Mouse (Mus musculus) neural tube, embryonic 11.5 days (tissue): Measurements from ENCODE around the gene Cldn3. TPM values are rescaled to one million over a fixed set of nuclear protein-coding genes. Genes with fewer than 3 reads are reported as not detected.
A peak's percentile ranks its signal among the peaks of the same experiment; 100 is the strongest.

Source experiments
- ATAC-seq: fragments of 200-750 bp; cut with Nextera tagmentation; 2 replicates; pipeline ENCODE4 v1.8.0; 2017; ENCODE audit warnings: moderate number of reproducible peaks, mild to moderate bottlenecking, moderate TSS enrichment, moderate library complexity; ENCODE audit not compliant: insufficient read depth, low FRiP score, low TSS enrichment
- DNase-seq: peaks from one replicate; pipeline ENCODE4 v3.0.0-alpha.2; 2015; ENCODE audit warnings: low spot score
- H3K27ac ChIP-seq: fragments of 300-500 bp; sonication (generic); 2 replicates; pipeline ENCODE4 v1.5.1; 2014; ENCODE audit warnings: low read depth, mild to moderate bottlenecking, low read length
- H3K27me3 ChIP-seq: fragments of 300-500 bp; sonication (generic); 2 replicates; pipeline ENCODE4 v1.6.1; 2014; ENCODE audit warnings: mild to moderate bottlenecking, low read length, mixed read lengths; ENCODE audit not compliant: control insufficient read depth, insufficient read depth
- H3K36me3 ChIP-seq: fragments of 300-500 bp; sonication (generic); 2 replicates; pipeline ENCODE4 v1.6.1; 2014; ENCODE audit warnings: mild to moderate bottlenecking, low read length, moderate library complexity, mixed read lengths; ENCODE audit not compliant: control insufficient read depth, insufficient read depth
- H3K4me1 ChIP-seq: fragments of 300-500 bp; sonication (generic); 2 replicates; pipeline ENCODE4 v1.6.1; 2014; ENCODE audit warnings: low read length, mixed read lengths; ENCODE audit not compliant: control insufficient read depth, insufficient read depth
- H3K4me2 ChIP-seq: fragments of 300-500 bp; sonication (generic); 2 replicates; pipeline ENCODE4 v1.6.1; 2014; ENCODE audit warnings: low read depth, mild to moderate bottlenecking, moderate library complexity
- H3K4me3 ChIP-seq: fragments of 300-500 bp; sonication (generic); 2 replicates; pipeline ENCODE4 v1.5.1; 2014; ENCODE audit warnings: low read depth, low read length
- H3K9ac ChIP-seq: fragments of 300-500 bp; sonication (generic); 2 replicates; pipeline ENCODE4 v1.6.1; 2014; ENCODE audit warnings: mild to moderate bottlenecking, low read length
- H3K9me3 ChIP-seq: fragments of 300-500 bp; sonication (generic); 2 replicates; pipeline ENCODE4 v1.6.1; 2016; ENCODE audit warnings: low read length; ENCODE audit not compliant: control insufficient read depth
- WGBS: fragments of 180-500 bp; shearing (Covaris S2); extraction: QIAGEN DNeasy Blood & Tissue Kit; methylation state at CpG from one replicate; pipeline ENCODE4 v1.1.7; 2014; 5-methylcytosine and 5-hydroxymethylcytosine counted together
- polyA plus RNA-seq: library from polyadenylated mRNA; unstranded; fragments of >200 nt; fragmentation: Nextera tagmentation; extraction: Ambion mirVana; gene quantifications from 2 replicates; pipeline ENCODE4 v1.2.1, GENCODE M21; 2014

Cldn3 gene
- polyA plus RNA-seq, 1 experiment from 2014 or later, result 2.2 TPM

GRCm38 (mm10) chr5:134946063-134946856 is 39.8 kb upstream of the Cldn3 start:
- ATAC-seq, result no peak
- WGBS, result 14% methylated on average over 43 of the region's 43 CpGs
- DNase-seq, result no peak
- H3K9me3 ChIP-seq, result no peaks in the 10 kb centered on the region
- no peak overlapping the region for H3K4me3 ChIP-seq
- H3K9ac ChIP-seq, result no peak overlapping the region
- no peaks in the 10 kb centered on the region; the same call in 1 of the 2 replicates for H3K4me1 ChIP-seq
- H3K36me3 ChIP-seq, result no peaks in the 10 kb centered on the region
- H3K27ac ChIP-seq, result no peak overlapping the region
- peak overlapping the region; percentile 10; the same call in 1 of the 2 replicates for H3K4me2 ChIP-seq
- peaks cover 22% of the 10 kb centered on the region for H3K27me3 ChIP-seq

GRCm38 (mm10) chr5:134946857-134947255 is 39.2 kb upstream of the Cldn3 start, which contains the start of gene Cldn4:
Cldn4 (minus strand) TSS chr5:134946934.
- no peaks in the 10 kb centered on the region; the same call in 1 of the 2 replicates for H3K4me1 ChIP-seq
- H3K27me3 ChIP-seq, result peaks cover 22% of the 10 kb centered on the region
- 7% methylated on average over 11 of the region's 11 CpGs for WGBS
- H3K36me3 ChIP-seq, result no peaks in the 10 kb centered on the region
- H3K9me3 ChIP-seq, result no peaks in the 10 kb centered on the region
- H3K4me2 ChIP-seq, result peak within 1 kb of the TSS; percentile 10; the same call in 1 of the 2 replicates
- H3K9ac ChIP-seq, result no peak within 1 kb of the TSS
- H3K4me3 ChIP-seq, result no peak within 1 kb of the TSS
- DNase-seq, result no peak
- ATAC-seq, result no peak
- H3K27ac ChIP-seq, result no peak within 1 kb of the TSS

- 53% methylated on average over 5 of the region's 5 CpGs for WGBS
Measured at GRCm38 (mm10) chr5:134947420-134948084, 38.5 kb upstream of the Cldn3 start.

GRCm38 (mm10) chr5:134948085-134948439 is 38.0 kb upstream of the Cldn3 start:
- peaks cover 22% of the 10 kb centered on the region for H3K27me3 ChIP-seq
- H3K9ac ChIP-seq, result no peak overlapping the region
- no peak overlapping the region for H3K4me3 ChIP-seq
- H3K27ac ChIP-seq, result no peak overlapping the region
- ATAC-seq (no peak), DNase-seq (no peak)
- no peaks in the 10 kb centered on the region; the same call in 1 of the 2 replicates for H3K4me1 ChIP-seq
- no peaks in the 10 kb centered on the region for H3K36me3 ChIP-seq
- WGBS, result 70% methylated on average over 4 of the region's 4 CpGs
- no peak overlapping the region for H3K4me2 ChIP-seq
- H3K9me3 ChIP-seq, result no peaks in the 10 kb centered on the region

More at GRCm38 (mm10) chr5:134947420-134948084, 38.5 kb upstream of the Cldn3 start:
- ATAC-seq (no peak), DNase-seq (no peak)
- Histone ChIP-seq H3K36me3 (no peaks in the 10 kb centered on the region), H3K27ac (no peak overlapping the region), H3K4me1 (no peaks in the 10 kb centered on the region; the same call in 1 of the 2 replicates), H3K4me3 (no peak overlapping the region), H3K9me3 (no peaks in the 10 kb centered on the region), H3K9ac (no peak overlapping the region), H3K27me3 (peaks cover 22% of the 10 kb centered on the region), H3K4me2 (no peak overlapping the region)

- no peaks in the 10 kb centered on the region for H3K36me3 ChIP-seq
- H3K9me3 ChIP-seq, result no peaks in the 10 kb centered on the region
- H3K9ac ChIP-seq, result no peak overlapping the region
- no peak for DNase-seq
- H3K4me3 ChIP-seq, result no peak overlapping the region
- no peaks in the 10 kb centered on the region; the same call in 1 of the 2 replicates for H3K4me1 ChIP-seq
- peaks cover 9% of the 10 kb centered on the region for H3K27me3 ChIP-seq
- H3K4me2 ChIP-seq, result no peak overlapping the region
- no peak overlapping the region for H3K27ac ChIP-seq
- ATAC-seq, result no peak
- WGBS, result 34% methylated on average over 19 of the region's 19 CpGs
Measured at GRCm38 (mm10) chr5:134951053-134951884, 34.7 kb upstream of the Cldn3 start.

- no peak for ATAC-seq
- Histone ChIP-seq H3K36me3 (no peaks in the 10 kb centered on the region), H3K4me3 (no peak overlapping the region), H3K27ac (no peak overlapping the region), H3K9me3 (no peaks in the 10 kb centered on the region), H3K27me3 (no peaks in the 10 kb centered on the region), H3K9ac (no peak overlapping the region), H3K4me2 (no peak overlapping the region), H3K4me1 (no peaks in the 10 kb centered on the region)
- DNase-seq, result no peak
- WGBS, result 86% methylated on average over 5 of the region's 5 CpGs
Measured at GRCm38 (mm10) chr5:134955491-134955890, 30.5 kb upstream of the Cldn3 start.

GRCm38 (mm10) chr5:134959114-134959513 is 26.9 kb upstream of the Cldn3 start:
- no peaks in the 10 kb centered on the region for H3K4me1 ChIP-seq
- DNase-seq (no peak), ATAC-seq (no peak)
- no peak overlapping the region for H3K4me2 ChIP-seq
- H3K36me3 ChIP-seq, result no peaks in the 10 kb centered on the region
- 81% methylated on average over 7 of the region's 7 CpGs for WGBS
- no peak overlapping the region for H3K9ac ChIP-seq
- H3K4me3 ChIP-seq, result no peak overlapping the region
- no peak overlapping the region for H3K27ac ChIP-seq
- no peaks in the 10 kb centered on the region for H3K27me3 ChIP-seq
- no peaks in the 10 kb centered on the region for H3K9me3 ChIP-seq

- Histone ChIP-seq H3K4me1 (no peaks in the 10 kb centered on the region), H3K27me3 (no peaks in the 10 kb centered on the region), H3K36me3 (no peaks in the 10 kb centered on the region), H3K4me2 (no peak overlapping the region), H3K27ac (no peak overlapping the region), H3K9me3 (no peaks in the 10 kb centered on the region), H3K9ac (no peak overlapping the region), H3K4me3 (no peak overlapping the region)
- DNase-seq (no peak), ATAC-seq (no peak)
- WGBS, result 77% methylated on average over 2 of the region's 2 CpGs
Measured at GRCm38 (mm10) chr5:134960430-134960829, 25.6 kb upstream of the Cldn3 start.
